Mouse (Mus musculus) forebrain, embryonic 16.5 days (tissue): ENCODE measurements around the gene Rcn3. TPM values are rescaled to one million over a fixed set of nuclear protein-coding genes. Genes with fewer than 3 reads are reported as not detected.

Source experiments
- ATAC-seq: fragments of 200-750 bp; cut with Nextera tagmentation; 2 replicates; pipeline ENCODE4 v1.8.0; 2017; ENCODE audit warnings: mild to moderate bottlenecking, moderate library complexity
- H3K27ac ChIP-seq: fragments of 300-500 bp; sonication (generic); 2 replicates; pipeline ENCODE4 v1.5.1; 2014; ENCODE audit warnings: low read length, control low read depth
- H3K27me3 ChIP-seq: fragments of 300-500 bp; sonication (generic); replicated peaks from 2 replicates; pipeline ENCODE4 v1.6.1; 2014; ENCODE audit warnings: low read length; ENCODE audit not compliant: control insufficient read depth, insufficient read depth
- H3K36me3 ChIP-seq: fragments of 300-500 bp; sonication (generic); 2 replicates; pipeline ENCODE4 v1.6.1; 2014; ENCODE audit not compliant: control insufficient read depth, insufficient read depth
- H3K4me1 ChIP-seq: fragments of 300-500 bp; sonication (generic); replicated peaks from 2 replicates; pipeline ENCODE4 v1.6.1; 2014; ENCODE audit warnings: low read length; ENCODE audit not compliant: control insufficient read depth, insufficient read depth
- H3K4me2 ChIP-seq: fragments of 300-500 bp; sonication (generic); 2 replicates; pipeline ENCODE4 v1.6.1; 2014; ENCODE audit warnings: mild to moderate bottlenecking, low read length, control low read depth
- H3K4me3 ChIP-seq: fragments of 300-500 bp; sonication (generic); replicated peaks from 2 replicates; pipeline ENCODE4 v1.5.1; 2014; ENCODE audit warnings: mild to moderate bottlenecking, low read length, control low read depth
- H3K9ac ChIP-seq: fragments of 300-500 bp; sonication (generic); replicated peaks from 2 replicates; pipeline ENCODE4 v1.6.1; 2014; ENCODE audit warnings: low read depth, low read length, control low read depth
- H3K9me3 ChIP-seq: fragments of 300-500 bp; sonication (generic); 2 replicates; pipeline ENCODE4 v1.6.1; 2016; ENCODE audit warnings: low read length; ENCODE audit not compliant: control insufficient read depth
- WGBS: fragments of 180-500 bp; shearing (Covaris S2); extraction: QIAGEN DNeasy Blood & Tissue Kit; methylation state at CpG from one replicate; pipeline ENCODE4 v1.1.7; 2014; 5-methylcytosine and 5-hydroxymethylcytosine counted together
- polyA plus RNA-seq: library from polyadenylated mRNA; unstranded; fragments of >200 nt; fragmentation: Nextera tagmentation; extraction: Ambion mirVana; gene quantifications from 2 replicates; pipeline ENCODE4 v1.2.1, GENCODE M21; 2015

The Rcn3 gene
- polyA plus RNA-seq, 1 experiment from 2014 or later: 50.8 TPM

DNA sequence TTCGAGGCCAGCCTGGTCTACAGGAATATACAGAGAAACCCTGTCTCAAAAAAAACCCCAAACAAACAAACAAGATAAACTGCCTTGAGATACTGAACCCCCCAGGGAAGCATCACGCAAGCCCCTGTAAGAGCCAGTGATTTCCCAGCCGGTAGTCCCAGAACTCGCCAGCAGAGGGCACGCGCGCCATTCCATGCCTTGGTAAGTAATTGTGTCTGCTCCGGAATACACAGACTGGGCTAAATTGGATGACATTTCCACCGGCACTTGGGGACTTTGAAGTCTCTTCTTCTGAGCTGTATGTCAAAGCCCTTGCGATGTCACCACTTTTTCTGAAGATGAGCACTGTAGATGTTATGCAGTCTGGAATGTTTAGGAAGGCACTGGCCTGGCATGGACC is 12.2 kb downstream of the Rcn3 start:
- WGBS: 2% methylated on average over 10 of the region's 10 CpGs

DNA sequence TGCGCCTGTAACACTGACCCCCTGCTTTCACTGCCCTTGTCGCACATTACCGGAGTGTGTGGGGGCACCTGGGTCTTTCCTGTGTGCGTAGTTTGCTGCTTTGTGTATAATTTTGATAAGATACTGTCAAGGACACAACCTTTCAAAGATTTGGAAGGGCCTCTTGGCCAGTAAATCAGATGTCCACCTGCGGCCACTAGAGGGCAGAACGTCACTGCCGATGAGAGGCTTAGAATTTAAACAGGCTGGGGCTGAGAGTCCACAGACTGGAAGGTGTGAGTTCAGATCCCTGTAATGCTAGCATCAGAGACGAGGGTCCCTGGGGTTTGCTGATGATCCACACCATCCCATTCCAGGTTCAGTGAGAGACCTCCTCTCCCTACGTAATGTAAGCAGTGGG is 13.5 kb downstream of the Rcn3 start:
- H3K36me3 ChIP-seq: no peaks in the 10 kb centered on the region
- no peaks in the 10 kb centered on the region for H3K27me3 ChIP-seq
- 37% methylated on average over 9 of the region's 9 CpGs for WGBS
- ATAC-seq: no peak
- H3K4me2 ChIP-seq: no peak overlapping the region
- no peak overlapping the region for H3K9ac ChIP-seq
- no peak overlapping the region for H3K4me3 ChIP-seq
- no peak overlapping the region for H3K27ac ChIP-seq
- H3K9me3 ChIP-seq: no peaks in the 10 kb centered on the region
- H3K4me1 ChIP-seq: no peaks in the 10 kb centered on the region

More for the DNA sequence above, 12.2 kb downstream of the Rcn3 start:
- H3K4me3 ChIP-seq: no peak overlapping the region
- no peak overlapping the region for H3K9ac ChIP-seq
- H3K4me2 ChIP-seq: no peak overlapping the region
- no peak overlapping the region for H3K27ac ChIP-seq
- peak; percentile 75 for ATAC-seq
- no peaks in the 10 kb centered on the region for H3K9me3 ChIP-seq
- H3K36me3 ChIP-seq: no peaks in the 10 kb centered on the region
- H3K27me3 ChIP-seq: no peaks in the 10 kb centered on the region
- H3K4me1 ChIP-seq: no peaks in the 10 kb centered on the region

DNA sequence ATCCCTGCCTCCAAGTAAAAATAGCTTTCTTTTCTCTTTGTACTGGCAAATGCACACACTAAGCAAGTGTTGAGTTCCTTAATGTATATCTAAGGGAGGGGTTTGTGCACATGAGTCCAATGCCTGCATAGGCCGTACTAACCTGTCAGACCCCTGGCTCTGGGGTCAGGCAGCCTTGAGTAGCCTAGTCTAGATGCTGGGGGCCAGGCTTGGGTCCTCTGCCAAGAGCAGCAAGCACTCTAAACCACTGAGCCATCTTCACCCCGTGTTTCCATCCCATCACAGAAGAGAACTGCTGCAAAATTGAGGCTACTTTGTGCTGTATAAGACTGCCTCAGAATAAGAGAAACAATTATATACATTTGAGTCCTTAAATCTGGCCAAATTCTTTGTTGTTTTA is 14.2 kb downstream of the Rcn3 start:
- ATAC-seq: no peak
- H3K9me3 ChIP-seq: no peaks in the 10 kb centered on the region
- no peaks in the 10 kb centered on the region for H3K36me3 ChIP-seq
- WGBS: 89% methylated on average over 2 of the region's 2 CpGs
- H3K27ac ChIP-seq: no peak overlapping the region
- no peak overlapping the region for H3K4me3 ChIP-seq
- H3K4me2 ChIP-seq: no peak overlapping the region
- H3K4me1 ChIP-seq: no peaks in the 10 kb centered on the region
- no peaks in the 10 kb centered on the region for H3K27me3 ChIP-seq
- no peak overlapping the region for H3K9ac ChIP-seq

DNA sequence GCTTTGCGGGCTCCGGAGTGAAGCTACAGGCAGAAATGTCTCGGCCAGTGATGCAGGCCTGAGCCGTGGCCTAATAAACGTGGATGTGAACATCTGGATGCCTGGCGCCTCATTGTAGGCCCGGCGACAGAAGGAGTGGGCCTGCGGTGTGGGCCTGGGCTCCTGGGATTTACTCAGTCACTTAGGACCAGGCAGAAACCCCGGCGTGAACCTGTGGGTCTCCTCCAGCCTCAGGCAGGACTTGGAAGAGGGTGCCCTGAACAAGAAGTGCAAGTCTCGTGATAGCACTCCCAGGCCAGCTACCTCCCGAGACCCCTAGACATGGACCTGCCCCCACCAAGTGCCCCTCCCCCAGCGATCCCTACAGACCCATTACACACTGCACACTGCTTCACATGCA is 14.7 kb downstream of the Rcn3 start:
- WGBS: 91% methylated on average over 14 of the region's 14 CpGs
- Histone ChIP-seq H3K9me3 (no peaks in the 10 kb centered on the region), H3K9ac (no peak overlapping the region), H3K27me3 (no peaks in the 10 kb centered on the region), H3K4me3 (no peak overlapping the region), H3K4me2 (no peak overlapping the region), H3K4me1 (no peaks in the 10 kb centered on the region), H3K36me3 (no peaks in the 10 kb centered on the region), H3K27ac (no peak overlapping the region)
- ATAC-seq: no peak

DNA sequence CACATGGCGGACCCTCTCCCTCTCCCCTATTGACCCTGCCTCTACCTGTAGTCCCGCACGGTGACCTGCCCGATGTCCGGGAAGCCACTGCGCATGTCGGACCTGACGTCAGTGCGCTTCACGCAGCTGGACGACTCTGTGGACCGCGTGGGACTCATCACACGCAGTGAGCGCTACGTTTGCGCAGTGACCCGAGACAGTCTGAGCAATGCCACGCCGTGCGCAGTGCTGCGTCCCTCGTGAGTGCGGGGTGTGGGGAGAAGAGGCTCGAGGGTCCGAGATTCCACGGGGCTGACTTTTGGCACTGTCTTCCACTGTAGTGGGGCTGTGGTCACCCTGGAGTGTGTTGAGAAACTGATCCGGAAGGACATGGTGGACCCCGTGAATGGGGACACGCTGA is 15.5 kb downstream of the Rcn3 start:
- no peak overlapping the region for H3K4me2 ChIP-seq
- no peak for ATAC-seq
- H3K9me3 ChIP-seq: no peaks in the 10 kb centered on the region
- no peak overlapping the region for H3K9ac ChIP-seq
- H3K36me3 ChIP-seq: no peaks in the 10 kb centered on the region
- H3K27me3 ChIP-seq: no peaks in the 10 kb centered on the region
- H3K4me1 ChIP-seq: no peaks in the 10 kb centered on the region
- H3K27ac ChIP-seq: no peak overlapping the region
- 88% methylated on average over 30 of the region's 30 CpGs for WGBS
- no peak overlapping the region for H3K4me3 ChIP-seq

DNA sequence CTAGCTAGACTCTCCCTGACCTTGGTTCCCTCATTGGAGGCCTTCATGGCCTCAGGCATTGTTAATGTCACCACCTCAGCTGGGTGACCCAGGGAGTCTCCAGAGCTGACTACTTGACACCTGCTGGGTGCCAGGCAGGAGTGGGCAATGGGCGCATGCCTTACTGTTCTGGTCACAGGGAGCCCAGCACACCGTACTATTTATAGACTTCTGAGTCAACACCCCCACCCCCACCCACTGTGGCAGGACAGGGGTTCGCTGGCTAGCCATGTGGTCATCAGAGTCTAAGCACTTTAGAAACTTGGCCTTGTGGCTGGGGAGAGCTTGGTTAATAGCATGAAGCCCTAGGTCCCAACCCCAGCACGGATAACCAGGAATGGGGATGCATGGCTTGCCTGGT is 16.6 kb downstream of the Rcn3 start:
- Histone ChIP-seq H3K27me3 (no peaks in the 10 kb centered on the region), H3K4me1 (no peaks in the 10 kb centered on the region), H3K9me3 (no peaks in the 10 kb centered on the region), H3K27ac (no peak overlapping the region), H3K4me2 (no peak overlapping the region), H3K9ac (no peak overlapping the region), H3K4me3 (no peak overlapping the region), H3K36me3 (no peaks in the 10 kb centered on the region)
- ATAC-seq: no peak
- 93% methylated on average over 4 of the region's 4 CpGs for WGBS

DNA sequence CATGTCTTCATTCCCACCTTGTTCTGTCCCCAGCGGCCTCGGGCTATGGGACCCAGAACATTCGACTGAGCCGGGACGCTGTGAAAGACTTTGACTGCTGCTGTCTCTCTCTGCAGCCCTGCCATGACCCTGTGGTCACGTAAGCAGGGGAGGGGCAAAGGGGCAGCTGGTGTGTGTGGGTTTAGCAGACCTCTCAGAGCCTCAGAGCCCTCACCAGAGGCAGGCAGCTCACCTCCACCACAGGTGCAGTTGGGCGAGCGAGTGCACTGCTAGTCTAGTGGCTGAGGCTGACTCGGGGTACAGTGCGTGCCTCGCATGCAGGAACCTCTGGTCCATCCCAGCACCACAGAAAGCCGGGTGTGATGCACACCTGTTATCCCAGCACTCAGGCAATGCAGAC is 18.1 kb downstream of the Rcn3 start:
- no peak overlapping the region for H3K9ac ChIP-seq
- WGBS: 89% methylated on average over 12 of the region's 12 CpGs
- ATAC-seq: no peak
- no peaks in the 10 kb centered on the region for H3K27me3 ChIP-seq
- H3K4me1 ChIP-seq: no peaks in the 10 kb centered on the region
- H3K4me2 ChIP-seq: no peak overlapping the region
- H3K9me3 ChIP-seq: no peaks in the 10 kb centered on the region
- no peak overlapping the region for H3K27ac ChIP-seq
- H3K4me3 ChIP-seq: no peak overlapping the region
- H3K36me3 ChIP-seq: no peaks in the 10 kb centered on the region

DNA sequence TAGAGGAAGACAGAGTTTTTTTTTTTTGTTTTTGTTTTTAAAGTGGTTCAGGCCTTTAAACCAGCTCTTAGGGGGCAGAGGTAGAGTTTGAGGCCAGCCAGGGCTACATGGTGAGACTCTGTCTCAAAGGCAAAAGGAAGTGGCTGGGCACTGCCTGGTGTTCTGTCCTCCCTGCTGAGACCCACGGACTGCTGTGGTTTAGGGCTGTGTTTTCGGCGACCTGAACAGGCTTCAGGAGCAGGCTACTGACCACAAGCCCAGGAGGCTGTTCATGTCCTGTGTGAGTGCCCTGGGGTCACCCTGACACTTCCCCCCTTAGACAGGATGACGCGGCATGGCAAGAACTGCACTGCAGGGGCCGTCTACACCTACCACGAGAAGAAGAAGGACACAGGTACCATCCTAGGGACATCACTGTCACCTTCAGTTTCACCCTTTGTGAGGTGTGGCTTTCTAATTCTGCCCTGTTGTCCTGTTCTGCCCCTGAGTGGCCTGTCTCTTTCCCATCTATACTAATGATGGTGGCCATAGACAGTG is 18.8 kb downstream of the Rcn3 start:
- Histone ChIP-seq H3K27me3 (no peaks in the 10 kb centered on the region), H3K9ac (no peak overlapping the region)
- ATAC-seq: no peak

DNA sequence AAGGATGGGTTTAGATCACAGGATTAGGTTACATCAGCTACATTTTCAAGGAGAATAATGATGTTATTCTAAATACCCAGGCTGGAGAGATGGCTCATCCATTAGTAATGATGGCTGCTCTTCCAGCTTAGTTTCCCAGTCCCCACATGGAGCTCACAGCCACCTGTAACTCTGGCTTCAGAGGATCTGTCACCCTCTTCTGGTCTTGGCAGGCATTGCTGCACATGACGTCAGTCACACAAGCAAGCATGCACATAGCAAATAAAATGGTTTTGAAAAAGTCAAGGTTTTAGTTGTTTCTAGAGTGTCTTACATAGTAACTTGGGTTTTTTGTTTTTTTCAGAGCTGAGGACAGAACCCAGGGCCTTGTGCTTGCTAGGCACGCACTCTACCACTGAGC is 19.8 kb downstream of the Rcn3 start:
- H3K4me3 ChIP-seq: no peak overlapping the region
- H3K27ac ChIP-seq: no peak overlapping the region
- 74% methylated on average over 2 of the region's 2 CpGs for WGBS
- no peaks in the 10 kb centered on the region for H3K27me3 ChIP-seq
- H3K9ac ChIP-seq: no peak overlapping the region
- no peaks in the 10 kb centered on the region for H3K36me3 ChIP-seq
- H3K4me1 ChIP-seq: no peaks in the 10 kb centered on the region
- H3K9me3 ChIP-seq: no peaks in the 10 kb centered on the region
- H3K4me2 ChIP-seq: no peak overlapping the region
- ATAC-seq: no peak

More for the DNA sequence above, 18.8 kb downstream of the Rcn3 start:
- Histone ChIP-seq H3K4me1 (no peaks in the 10 kb centered on the region), H3K9me3 (no peaks in the 10 kb centered on the region), H3K27ac (no peak overlapping the region), H3K36me3 (no peaks in the 10 kb centered on the region), H3K4me3 (no peak overlapping the region), H3K4me2 (no peak overlapping the region)
- WGBS: 78% methylated on average over 7 of the region's 7 CpGs

DNA sequence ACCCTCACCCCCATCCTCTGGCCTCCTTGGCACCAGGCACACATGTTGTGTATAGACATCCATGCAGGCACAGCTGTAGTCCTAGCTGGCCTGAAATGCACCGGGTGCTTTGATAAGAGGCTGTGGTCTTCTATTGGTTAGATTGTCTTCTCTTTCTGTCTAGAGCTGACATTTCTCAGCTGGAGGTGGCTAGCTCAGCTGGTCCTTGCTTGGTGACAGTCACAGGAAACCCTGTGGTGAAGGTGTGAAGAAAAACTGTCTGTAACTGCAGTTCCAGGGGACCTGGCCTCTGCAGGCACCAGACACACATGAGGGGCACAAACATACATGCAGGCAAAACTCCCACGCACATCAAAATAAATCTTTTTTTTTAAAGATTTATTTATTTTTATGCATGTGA is 22.4 kb downstream of the Rcn3 start:
- Histone ChIP-seq H3K27me3 (no peaks in the 10 kb centered on the region), H3K36me3 (no peaks in the 10 kb centered on the region), H3K4me2 (no peak overlapping the region), H3K4me3 (no peak overlapping the region), H3K4me1 (no peaks in the 10 kb centered on the region), H3K27ac (no peak overlapping the region), H3K9ac (no peak overlapping the region), H3K9me3 (no peaks in the 10 kb centered on the region)
- WGBS: 87% methylated on average over 2 of the region's 2 CpGs
- no peak for ATAC-seq
